Mouse (Mus musculus) cortical plate, adult 2 months (tissue): ENCODE data around the gene Ube2h. TPM values are rescaled to one million over a fixed set of nuclear protein-coding genes. Genes with fewer than 3 reads are reported as not detected.

Experiments used
- H3K27ac ChIP-seq: fragments of 200-500 bp; 2 replicates; pipeline ENCODE4 v1.5.1; 2012; ENCODE audit warnings: low read length, control low read depth, inconsistent platforms; ENCODE audit not compliant: insufficient read depth
- H3K4me1 ChIP-seq: fragments of 200-500 bp; 2 replicates; pipeline ENCODE4 v1.6.1; 2011; ENCODE audit warnings: low read length; ENCODE audit not compliant: control insufficient read depth, insufficient read depth
- H3K4me3 ChIP-seq: fragments of 200-500 bp; 2 replicates; pipeline ENCODE4 v1.5.1; 2011; ENCODE audit warnings: mild to moderate bottlenecking, low read length, control low read depth; ENCODE audit not compliant: insufficient read depth
- CTCF ChIP-seq: fragments of 200-500 bp; IDR thresholded peaks from 2 replicates; pipeline ENCODE4 v1.5.1; 2011; ENCODE audit warnings: mild to moderate bottlenecking, control low read depth, low read length; ENCODE audit not compliant: insufficient read depth; ENCODE audit errors: extremely low read depth
- POLR2A ChIP-seq: fragments of 200-500 bp; IDR thresholded peaks from 2 replicates; pipeline ENCODE4 v1.6.1; 2011; ENCODE audit warnings: mild to moderate bottlenecking, low read length, control low read depth; ENCODE audit not compliant: insufficient read depth; ENCODE audit errors: extremely low read depth
- polyA plus RNA-seq: library from polyadenylated mRNA; depleted of rRNA; stranded (reverse); fragments of >200 nt; gene quantifications from 2 replicates; pipeline ENCODE4 v1.2.3, GENCODE M21; 2012

Ube2h gene
- polyA plus RNA-seq, 1 experiment, result 72.4 TPM

GRCm38 (mm10) chr6:30276375-30276774, 28.0 kb downstream of the Ube2h start:
- no peak overlapping the region for H3K27ac ChIP-seq
- TF ChIP-seq CTCF, result no peak
- TF ChIP-seq POLR2A, result no peak

DNA sequence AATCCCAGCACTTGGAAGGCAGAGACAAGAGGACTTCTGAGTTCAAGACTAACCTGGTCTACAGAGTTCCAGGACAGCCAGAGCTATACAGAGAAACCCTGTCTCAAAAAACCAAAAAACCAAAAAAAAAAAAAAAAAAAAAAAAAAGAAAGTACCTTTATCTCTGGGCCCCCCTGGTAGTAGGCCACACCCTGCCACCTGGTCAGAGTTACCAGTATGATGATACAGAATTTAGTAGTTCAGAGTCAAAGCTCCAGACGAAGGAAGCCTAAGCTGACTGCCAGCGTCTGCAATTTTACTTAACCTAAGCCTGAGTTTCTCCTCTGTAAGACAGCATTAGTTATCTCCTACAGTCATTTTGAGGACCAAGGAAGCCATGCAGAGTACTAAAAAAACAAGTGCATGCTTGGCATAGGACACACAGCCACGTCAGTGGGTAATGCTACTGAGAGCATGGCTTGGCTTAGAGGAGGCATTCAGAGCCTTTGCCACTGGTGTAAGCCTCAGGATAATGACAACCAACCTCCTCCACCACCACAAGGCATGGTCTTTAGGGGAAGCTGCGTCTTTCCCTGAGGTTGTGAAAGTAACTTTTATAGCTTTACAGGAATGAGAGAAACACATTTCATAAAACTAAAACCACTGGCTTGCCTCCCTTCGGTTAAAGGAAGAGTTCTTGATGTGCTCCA, 29.0 kb downstream of the Ube2h start:
- TF ChIP-seq POLR2A, result no peak
- no peak for TF ChIP-seq CTCF
- Histone ChIP-seq H3K27ac (no peak overlapping the region), H3K4me3 (no peak overlapping the region), H3K4me1 (peaks cover 4% of the 10 kb centered on the region)

More at GRCm38 (mm10) chr6:30276375-30276774, 28.0 kb downstream of the Ube2h start:
- Histone ChIP-seq H3K4me1 (peaks cover 4% of the 10 kb centered on the region), H3K4me3 (no peak overlapping the region)

DNA sequence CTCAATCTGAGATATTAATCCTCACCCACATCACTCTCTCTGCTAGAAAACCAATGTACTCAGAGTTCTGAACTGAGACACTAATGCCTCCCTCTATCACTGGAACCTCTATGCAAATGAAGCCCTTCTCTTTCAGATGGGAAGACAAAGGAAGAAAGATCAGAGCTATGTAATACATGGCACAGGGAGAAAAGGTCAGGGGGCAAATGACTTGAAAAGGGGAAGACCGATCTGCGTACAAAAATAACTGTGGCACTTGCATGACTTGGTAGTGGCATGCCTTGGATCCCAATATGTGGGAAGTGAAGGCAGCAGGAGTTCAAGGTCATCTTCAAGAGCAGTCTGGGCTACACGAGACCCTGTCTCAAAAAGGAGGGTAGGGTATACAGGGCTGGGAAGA, 31.4 kb downstream of the Ube2h start:
- H3K4me1 ChIP-seq, result peaks cover 5% of the 10 kb centered on the region
- H3K27ac ChIP-seq, result no peak overlapping the region
- TF ChIP-seq CTCF (no peak), POLR2A (no peak)
- no peak overlapping the region for H3K4me3 ChIP-seq

GRCm38 (mm10) chr6:30272338-30272905, 31.9 kb downstream of the Ube2h start:
- Histone ChIP-seq H3K27ac (no peak overlapping the region), H3K4me3 (no peak overlapping the region), H3K4me1 (peaks cover 6% of the 10 kb centered on the region)
- TF ChIP-seq POLR2A (no peak), CTCF (no peak)

DNA sequence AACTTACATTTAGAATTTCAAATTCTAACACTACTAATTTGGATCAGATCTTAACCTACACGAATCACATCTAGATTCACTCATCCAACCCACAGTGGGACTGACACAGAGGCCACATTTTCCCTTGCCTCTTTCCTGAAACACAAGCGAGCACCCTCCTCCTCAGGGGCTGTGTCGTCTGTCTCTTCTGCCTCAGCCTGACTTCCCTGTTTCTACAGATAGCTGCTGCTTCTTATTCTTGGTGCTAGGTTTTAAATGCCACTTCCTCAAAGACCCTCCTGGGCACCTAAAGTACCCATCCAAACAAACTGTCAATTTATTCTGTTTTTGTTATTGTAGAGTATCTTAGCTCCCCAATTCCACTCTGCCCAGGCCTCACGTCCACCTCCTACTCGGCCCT, 34.5 kb downstream of the Ube2h start:
- Histone ChIP-seq H3K4me3 (no peak overlapping the region), H3K4me1 (peaks cover 7% of the 10 kb centered on the region), H3K27ac (no peak overlapping the region)
- TF ChIP-seq POLR2A, result no peak
- TF ChIP-seq CTCF, result no peak

- H3K4me3 ChIP-seq, result no peak overlapping the region
- H3K27ac ChIP-seq, result no peak overlapping the region
- peaks cover 7% of the 10 kb centered on the region; the same call in 1 of the 2 replicates for H3K4me1 ChIP-seq
- TF ChIP-seq POLR2A, result no peak
Observed at GRCm38 (mm10) chr6:30267486-30267885, 36.9 kb downstream of the Ube2h start.

DNA sequence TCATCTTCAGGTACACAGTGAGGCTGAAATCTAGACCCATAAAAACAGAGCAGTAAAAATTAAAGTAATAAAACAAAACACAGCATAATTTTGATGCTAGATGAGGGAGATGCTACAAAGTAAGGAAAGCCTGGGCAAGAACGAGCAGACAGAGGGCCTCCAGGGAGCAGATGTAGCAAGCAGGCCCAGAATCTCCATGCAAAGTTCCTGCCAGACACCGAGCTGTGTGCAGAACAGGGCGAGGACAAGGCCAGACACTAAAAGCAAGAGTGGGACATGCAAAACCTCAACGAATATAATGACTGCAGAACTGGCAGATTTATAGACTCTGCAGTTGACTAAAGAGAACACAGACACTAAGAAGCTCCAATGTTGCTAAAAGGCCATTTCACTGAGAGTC, 38.9 kb downstream of the Ube2h start:
- Histone ChIP-seq H3K27ac (no peak overlapping the region), H3K4me3 (no peak overlapping the region)
- TF ChIP-seq CTCF (no peak), POLR2A (no peak)

GRCm38 (mm10) chr6:30263053-30263452, 41.3 kb downstream of the Ube2h start:
- no peak overlapping the region for H3K27ac ChIP-seq
- H3K4me3 ChIP-seq, result no peak overlapping the region
- TF ChIP-seq POLR2A, result no peak
- TF ChIP-seq CTCF, result no peak
- H3K4me1 ChIP-seq, result peaks cover 8% of the 10 kb centered on the region; the same call in 1 of the 2 replicates

More for the DNA sequence above, 38.9 kb downstream of the Ube2h start:
- peaks cover 8% of the 10 kb centered on the region; the same call in 1 of the 2 replicates for H3K4me1 ChIP-seq

GRCm38 (mm10) chr6:30259271-30259670, 45.1 kb downstream of the Ube2h start:
- Histone ChIP-seq H3K4me3 (no peak overlapping the region), H3K4me1 (peaks cover 5% of the 10 kb centered on the region; the same call in 1 of the 2 replicates), H3K27ac (no peak overlapping the region)
- no peak for TF ChIP-seq CTCF
- no peak for TF ChIP-seq POLR2A

- TF ChIP-seq CTCF, result no peak
- TF ChIP-seq POLR2A, result no peak
- no peak overlapping the region for H3K4me3 ChIP-seq
- no peak overlapping the region for H3K27ac ChIP-seq
- H3K4me1 ChIP-seq, result peaks cover 3% of the 10 kb centered on the region; the same call in 1 of the 2 replicates
Observed at GRCm38 (mm10) chr6:30257962-30258361, 46.4 kb downstream of the Ube2h start.

GRCm38 (mm10) chr6:30255846-30256245, 48.5 kb downstream of the Ube2h start:
- Histone ChIP-seq H3K4me1 (peaks cover 3% of the 10 kb centered on the region), H3K27ac (no peak overlapping the region), H3K4me3 (no peak overlapping the region)
- no peak for TF ChIP-seq POLR2A
- TF ChIP-seq CTCF, result no peak
